10 mouse cellular contexts compared by ENCODE assay signal in the genomic region with DNA sequence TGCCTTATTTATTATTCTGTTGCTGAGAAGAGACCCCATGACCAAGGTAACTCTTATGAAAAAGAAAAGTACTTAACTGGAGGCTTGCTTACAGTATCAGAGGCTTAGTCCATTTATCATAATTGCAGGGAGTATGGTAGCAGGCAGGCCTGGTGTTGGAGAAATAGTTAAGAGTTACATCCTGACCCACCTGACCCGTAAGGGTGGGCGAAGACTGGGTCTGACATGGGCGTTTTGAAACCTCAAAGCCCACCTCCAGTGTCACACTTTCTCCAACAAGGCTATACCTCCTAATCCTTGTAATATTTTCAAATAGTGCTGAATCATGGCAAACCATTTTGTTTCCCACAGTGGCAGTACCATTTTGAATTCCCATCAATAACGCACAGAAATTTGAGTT. TPM values are rescaled to one million over a fixed set of nuclear protein-coding genes. Genes with fewer than 3 reads are reported as not detected.
DNase-seq lines count a peak whose midpoint lies in the region; ATAC-seq and TF ChIP-seq lines count a peak whose summit lies in the region.
"Had no signal": no experiment of that assay in that cellular context is flagged by ENCODE, and none has a peak within 500 bp of the region (broad histone marks: within the 10 kb centered on the region; RNA-seq: fewer than 3 reads in every experiment).

No protein-coding gene starts in this region.

- no peak overlapping the region for H3K4me3 ChIP-seq in heart, adult 2 months
- no peak overlapping the region; the same call in 1 of the 2 replicates for H3K4me3 ChIP-seq in cortical plate, adult 2 months (ENCODE audit: insufficient read depth, low read length)
- no peak overlapping the region for H3K4me3 ChIP-seq in hindbrain, embryonic 12.5 days
- peak overlapping the region; percentile 59; the same call in 1 of the 2 replicates for H3K4me3 ChIP-seq in midbrain, embryonic 14.5 days (replicated peaks; ENCODE audit: low read depth, low read length)

- H3K79me2 ChIP-seq in heart, adult 2 months (replicated peaks; ENCODE audit: control insufficient read depth, insufficient read depth, low read length) = no peaks in the 10 kb centered on the region

- H3K9me3 ChIP-seq in hindbrain, embryonic 12.5 days (replicated peaks) = no peaks in the 10 kb centered on the region
- no peaks in the 10 kb centered on the region for H3K9me3 ChIP-seq in midbrain, embryonic 14.5 days (ENCODE audit: control insufficient read depth, low read length)
- H3K9me3 ChIP-seq: liver, embryonic 13.5 days had no signal

- TF ChIP-seq EP300 in heart, adult 2 months (IDR thresholded peaks at IDR 0.05; ENCODE audit: insufficient read depth, low read depth, low read length) = no peak

- no peak for TF ChIP-seq POLR2A in heart, adult 2 months (IDR thresholded peaks at IDR 0.05; ENCODE audit: insufficient read depth, low read depth, low read length)
- TF ChIP-seq POLR2A in cortical plate, adult 2 months (IDR thresholded peaks at IDR 0.05; ENCODE audit: extremely low read depth, insufficient read depth, low read length) = no peak

- TF ChIP-seq CTCF in heart, adult 2 months (IDR thresholded peaks at IDR 0.05) = no peak
- no peak for TF ChIP-seq CTCF in cortical plate, adult 2 months (IDR thresholded peaks at IDR 0.05; ENCODE audit: extremely low read depth, insufficient read depth, low read length)

- H3K9ac ChIP-seq in heart, adult 2 months (ENCODE audit: low read depth, low read length) = no peak overlapping the region
- no peak overlapping the region for H3K9ac ChIP-seq in hindbrain, embryonic 12.5 days
- H3K9ac ChIP-seq in midbrain, embryonic 14.5 days (replicated peaks; ENCODE audit: low read length) = peak overlapping the region; percentile 70; the same call in 1 of the 2 replicates

- no peak for DNase-seq in heart, adult 2 months
- DNase-seq in heart, postnatal 36 days = no peak
- DNase-seq in midbrain, embryonic 14.5 days = no peak
- DNase-seq in T-cell, adult 2 months (ENCODE audit: low spot score) = no peak
- no peak for DNase-seq in layer of hippocampus, adult 8-10 months (ENCODE audit: low spot score in 2 of 2)
- no peak for DNase-seq in cerebellum, adult 11 months
- DNase-seq: liver, embryonic 13.5 days had no signal

- peak overlapping the region; percentile 78 for H3K4me2 ChIP-seq in hindbrain, embryonic 12.5 days (replicated peaks)
- peak overlapping the region; percentile 88 for H3K4me2 ChIP-seq in midbrain, embryonic 14.5 days (ENCODE audit: low read length)

- 70% methylated on average over 4 of the region's 4 CpGs for WGBS in heart, adult 2 months
- WGBS in hindbrain, embryonic 12.5 days = 65% methylated on average over 4 of the region's 4 CpGs
- WGBS in midbrain, embryonic 14.5 days = 58% methylated on average over 4 of the region's 4 CpGs

- ATAC-seq in hindbrain, embryonic 12.5 days (ENCODE audit: low FRiP score) = no peak
- no peak for ATAC-seq in midbrain, embryonic 14.5 days (ENCODE audit: low FRiP score, low TSS enrichment)

- H3K36me3 ChIP-seq in heart, adult 2 months (ENCODE audit: control insufficient read depth, insufficient read depth, low read length) = no peaks in the 10 kb centered on the region
- no peaks in the 10 kb centered on the region for H3K36me3 ChIP-seq in hindbrain, embryonic 12.5 days
- no peaks in the 10 kb centered on the region for H3K36me3 ChIP-seq in midbrain, embryonic 14.5 days (ENCODE audit: control insufficient read depth, insufficient read depth, low read length)
- H3K36me3 ChIP-seq: liver, embryonic 13.5 days had no signal

- H3K4me1 ChIP-seq in heart, adult 2 months (ENCODE audit: control insufficient read depth, insufficient read depth, low read length) = 0 out of 2 replicates have a peak, but pooled peaks cover 1% of the 10 kb centered on the region
- no peaks in the 10 kb centered on the region for H3K4me1 ChIP-seq in cortical plate, adult 2 months (ENCODE audit: control insufficient read depth, insufficient read depth, low read length)
- peaks cover 33% of the 10 kb centered on the region for H3K4me1 ChIP-seq in hindbrain, embryonic 12.5 days
- peaks cover 22% of the 10 kb centered on the region for H3K4me1 ChIP-seq in midbrain, embryonic 14.5 days (ENCODE audit: control insufficient read depth, insufficient read depth, low read length)

- H3K27me3 ChIP-seq in heart, adult 2 months (ENCODE audit: control insufficient read depth, insufficient read depth, low read length) = no peaks in the 10 kb centered on the region
- H3K27me3 ChIP-seq in hindbrain, embryonic 12.5 days = no peaks in the 10 kb centered on the region
- no peaks in the 10 kb centered on the region for H3K27me3 ChIP-seq in midbrain, embryonic 14.5 days (ENCODE audit: control insufficient read depth, insufficient read depth, low read length)

- intact Hi-C loops in heart, adult 2 months (cut with DNase I) = no loop called here
- intact Hi-C loops in heart, postnatal 36 days (cut with DNase I) = no loop called here

- H3K27ac ChIP-seq in heart, adult 2 months = peak overlapping the region; percentile 80; the same call in 1 of the 2 replicates
- peak overlapping the region; percentile 77 for H3K27ac ChIP-seq in cortical plate, adult 2 months (ENCODE audit: insufficient read depth, low read length)
- no peak overlapping the region for H3K27ac ChIP-seq in hindbrain, embryonic 12.5 days
- no peak overlapping the region for H3K27ac ChIP-seq in midbrain, embryonic 14.5 days (replicated peaks; ENCODE audit: low read depth, low read length)
- H3K27ac ChIP-seq: liver, embryonic 13.5 days had no signal

RNA-seq across cellular contexts. Expression of a gene that starts 0.7 kb away (rescaled TPM):
- 1 to 10 TPM; 4.2 to 4.6 TPM for total RNA-seq in heart, adult 2 months (2021)
- 2.0 and 3.2 TPM in 2 replicates for polyA plus RNA-seq in heart, adult 2 months (2012; rRNA removed)
- total RNA-seq in heart, postnatal 36 days (2021) = 1 to 10 TPM; 3.6 to 5.8 TPM
- 12.2 and 12.9 TPM in 2 replicates for polyA plus RNA-seq in cortical plate, adult 2 months (2012; rRNA removed)
- polyA plus RNA-seq in hindbrain, embryonic 12.5 days (2016; fragmentation: Nextera tagmentation; extraction: Ambion mirVana) = 16.9 and 18.6 TPM in 2 replicates
- polyA plus RNA-seq in midbrain, embryonic 14.5 days (2014; fragmentation: Nextera tagmentation; extraction: Ambion mirVana) = 4.8 and 7.9 TPM in 2 replicates
- total RNA-seq in layer of hippocampus, adult 8-10 months (2022) = 10 to 100 TPM; 20.9 to 28.1 (median 25.1) TPM

RNA-seq across cellular contexts. Expression of a gene that starts 16.3 kb away (rescaled TPM):
- not detected for total RNA-seq in heart, adult 2 months (2021)
- polyA plus RNA-seq in heart, adult 2 months (2012; rRNA removed) = not detected in 2 replicates
- total RNA-seq in heart, postnatal 36 days (2021) = not detected
- 0.11 and 0.17 TPM in 2 replicates for polyA plus RNA-seq in cortical plate, adult 2 months (2012; rRNA removed)
- polyA plus RNA-seq in hindbrain, embryonic 12.5 days (2016; fragmentation: Nextera tagmentation; extraction: Ambion mirVana) = not detected in 2 replicates
- polyA plus RNA-seq in midbrain, embryonic 14.5 days (2014; fragmentation: Nextera tagmentation; extraction: Ambion mirVana) = not detected in 2 replicates
- total RNA-seq in layer of hippocampus, adult 8-10 months (2022) = under 1 TPM in 2 of 4 experiments, not detected in 2; 0.14 to 0.39 TPM
- polyA plus RNA-seq: gonadal fat pad, adult 2 months; liver, embryonic 13.5 days had no signal

RNA-seq across cellular contexts. Expression of a gene that starts 53.0 kb away (rescaled TPM):
- total RNA-seq in heart, adult 2 months (2021) = 1 to 10 TPM; 4.5 to 5.8 TPM
- polyA plus RNA-seq in heart, adult 2 months (2012; rRNA removed) = 2.5 and 4.6 TPM in 2 replicates
- total RNA-seq in heart, postnatal 36 days (2021) = 1 to 10 TPM; 4.9 to 5.3 TPM
- 10.8 and 13.5 TPM in 2 replicates for polyA plus RNA-seq in cortical plate, adult 2 months (2012; rRNA removed)
- polyA plus RNA-seq in hindbrain, embryonic 12.5 days (2016; fragmentation: Nextera tagmentation; extraction: Ambion mirVana) = 28.7 and 29.7 TPM in 2 replicates
- polyA plus RNA-seq in midbrain, embryonic 14.5 days (2014; fragmentation: Nextera tagmentation; extraction: Ambion mirVana) = 22.2 and 26.2 TPM in 2 replicates
- total RNA-seq in layer of hippocampus, adult 8-10 months (2022) = 10 to 100 TPM; 13.3 to 19.1 (median 14.7) TPM

RNA-seq across cellular contexts. Expression of a gene that starts 59.9 kb away (rescaled TPM):
- total RNA-seq in heart, adult 2 months (2021) = 10 to 100 TPM; 17.7 to 18.3 TPM
- polyA plus RNA-seq in heart, adult 2 months (2012; rRNA removed) = 9.8 and 18.0 TPM in 2 replicates
- total RNA-seq in heart, postnatal 36 days (2021) = 10 to 100 TPM; 18.9 to 19.4 TPM
- 50.5 and 51.3 TPM in 2 replicates for polyA plus RNA-seq in cortical plate, adult 2 months (2012; rRNA removed)
- 40.7 and 42.6 TPM in 2 replicates for polyA plus RNA-seq in hindbrain, embryonic 12.5 days (2016; fragmentation: Nextera tagmentation; extraction: Ambion mirVana)
- 78.3 and 81.0 TPM in 2 replicates for polyA plus RNA-seq in midbrain, embryonic 14.5 days (2014; fragmentation: Nextera tagmentation; extraction: Ambion mirVana)
- 10 to 100 TPM; 48.1 to 57.8 (median 57.1) TPM for total RNA-seq in layer of hippocampus, adult 8-10 months (2022)

Comparison
In these comparisons a context has a peak if more than half of its experiments do, and no peak if none do; other contexts are left out.
1. H3K27ac ChIP-seq: peak in heart, adult 2 months (single experiment) and cortical plate, adult 2 months (single experiment); none in hindbrain, embryonic 12.5 days (single experiment) and midbrain, embryonic 14.5 days (single experiment).